Mouse (Mus musculus): Measurements from ENCODE around the gene Gm12166.

- no peak for TF ChIP-seq CTCF (IDR thresholded peaks at IDR 0.05; ENCODE audit: extremely low read depth, insufficient read length, insufficient replicate concordance, low read depth, low read length)
- TF ChIP-seq POLR2A (IDR thresholded peaks at IDR 0.05; ENCODE audit: low read depth, low read length), result no peak
Measured at GRCm38 (mm10) chr11:46029485-46029884, 22.6 kb downstream of the Gm12166 start.
